Mouse (Mus musculus): ENCODE data around the gene Clca1.
"Not testable (repeated sequence)": the region's sequence is repeated elsewhere in the genome, so short reads cannot be mapped to it uniquely, and the experiment has no call there.

Clca1 gene

GRCm38 (mm10) chr3:145032676-145033075 lies at the start of gene Clca1:
TSS of gene Clca1 (minus strand) at chr3:145032776.
- DNase-seq = no peak

- no peak for DNase-seq
Measured at GRCm38 (mm10) chr3:145080904-145081303, 48.3 kb upstream of the Clca1 start.

DNA sequence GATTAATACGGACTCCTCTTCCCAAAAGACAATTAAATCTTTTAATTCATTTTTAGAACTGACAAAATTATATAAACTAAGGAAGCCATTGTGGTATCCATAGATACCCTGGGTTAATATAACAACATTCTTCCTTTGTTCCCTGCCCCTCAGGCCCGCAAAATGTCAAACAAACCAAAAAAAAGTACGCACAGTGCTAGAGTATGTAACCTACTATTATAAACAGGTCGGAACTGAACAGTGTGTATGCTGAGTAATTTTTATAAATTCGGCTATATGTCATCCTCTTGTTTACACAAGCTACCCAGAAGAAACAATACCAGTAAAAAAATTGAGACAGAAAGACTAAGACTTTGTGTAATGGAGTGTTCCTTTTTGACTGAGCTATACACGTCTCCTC lies 45.8 kb upstream of the Clca1 start:
- no peak for DNase-seq

GRCm38 (mm10) chr3:145072339-145072738 lies 39.8 kb upstream of the Clca1 start:
- no peak for DNase-seq

GRCm38 (mm10) chr3:145068964-145069363 lies 36.4 kb upstream of the Clca1 start:
- DNase-seq = no peak

- not testable (repeated sequence) for DNase-seq
Measured at GRCm38 (mm10) chr3:145055138-145055537, 22.6 kb upstream of the Clca1 start.

DNA sequence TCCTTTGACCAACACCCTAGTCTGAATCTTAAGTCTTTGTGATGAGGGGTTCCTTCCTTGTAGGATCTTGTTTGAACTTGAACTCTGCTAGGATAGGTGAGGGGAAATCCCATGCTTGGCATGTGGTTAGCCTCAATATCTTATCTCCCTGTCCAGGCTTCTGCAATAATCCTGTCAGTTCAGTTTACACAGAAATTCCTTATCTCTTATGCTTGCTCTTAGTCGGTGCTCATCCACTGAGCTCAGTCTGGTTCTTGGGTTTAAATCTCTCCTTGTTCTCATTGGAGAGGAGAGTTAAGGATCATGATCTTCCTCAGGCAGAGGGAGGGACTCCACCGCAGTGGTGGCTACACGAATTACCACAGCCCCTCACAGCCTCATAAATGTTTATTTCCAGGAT lies 17.2 kb upstream of the Clca1 start:
- no peak for DNase-seq

- DNase-seq = no peak
Measured at GRCm38 (mm10) chr3:145038813-145039212, 6.2 kb upstream of the Clca1 start.

GRCm38 (mm10) chr3:145028036-145028435 lies 4.5 kb downstream of the Clca1 start:
- DNase-seq = no peak

- peak; percentile 27 to 57 for DNase-seq
Measured at GRCm38 (mm10) chr3:145026750-145027149, 5.8 kb downstream of the Clca1 start.

- DNase-seq = no peak
Measured at GRCm38 (mm10) chr3:145017807-145018206, 14.8 kb downstream of the Clca1 start.

DNA sequence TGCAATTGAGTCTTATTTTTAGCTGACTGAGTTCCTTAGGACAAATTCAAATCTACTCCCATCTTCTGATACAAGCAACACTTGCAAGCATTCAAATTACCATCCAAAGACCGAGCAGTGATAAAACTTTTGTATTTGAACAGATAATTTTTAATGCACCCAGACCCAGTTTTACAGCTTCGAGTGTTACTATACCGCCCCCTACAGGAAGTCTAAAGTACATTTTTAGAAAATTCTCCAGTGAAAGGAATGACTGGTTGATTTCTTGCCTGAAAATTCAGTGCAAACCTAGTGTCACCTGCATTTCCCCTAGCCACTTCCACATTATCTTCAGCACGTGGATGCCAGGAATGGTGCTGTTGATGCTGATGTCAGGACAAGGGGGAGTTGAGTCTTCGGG lies 28.2 kb downstream of the Clca1 start:
- no peak for DNase-seq

- DNase-seq = no peak
Measured at GRCm38 (mm10) chr3:145000912-145001311, 31.7 kb downstream of the Clca1 start.

DNA sequence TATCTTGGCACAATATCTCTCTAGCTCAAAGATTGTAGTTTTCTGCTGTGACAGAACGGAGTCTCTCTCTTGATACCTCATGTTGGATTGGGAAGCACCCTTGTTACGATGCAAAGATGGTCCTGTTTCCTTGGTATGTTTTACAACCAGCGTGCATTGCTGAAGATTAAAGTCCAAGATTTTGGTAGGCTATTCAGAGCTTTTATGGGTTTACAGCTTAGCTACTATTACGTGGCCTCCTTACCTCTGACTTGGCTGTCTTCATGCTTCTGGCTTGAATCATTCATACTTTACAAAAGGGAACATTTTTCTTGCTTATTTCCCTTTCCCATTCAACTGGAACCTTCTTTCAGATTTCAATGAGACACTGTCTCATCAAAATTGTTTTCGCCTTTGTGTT lies 39.5 kb downstream of the Clca1 start:
- no peak for DNase-seq

DNA sequence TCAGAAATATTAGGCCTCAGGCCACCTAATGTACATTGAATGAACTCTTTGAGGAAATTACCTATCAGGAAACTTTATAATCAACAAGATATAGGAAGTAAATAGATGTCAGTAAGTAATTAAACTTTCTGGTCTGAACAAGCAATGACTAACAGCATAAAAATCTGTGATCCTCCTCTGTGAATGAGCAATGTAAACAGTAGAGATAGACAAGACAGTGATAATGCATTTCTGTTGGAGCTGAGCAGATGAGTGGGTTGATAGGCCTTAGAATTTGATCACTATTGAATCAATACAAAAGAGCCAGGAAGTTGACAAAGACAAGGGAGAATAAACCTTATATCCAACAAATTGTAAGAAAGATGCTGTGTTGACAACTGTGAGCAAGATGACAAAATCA lies 40.0 kb downstream of the Clca1 start:
- no peak for DNase-seq

DNA sequence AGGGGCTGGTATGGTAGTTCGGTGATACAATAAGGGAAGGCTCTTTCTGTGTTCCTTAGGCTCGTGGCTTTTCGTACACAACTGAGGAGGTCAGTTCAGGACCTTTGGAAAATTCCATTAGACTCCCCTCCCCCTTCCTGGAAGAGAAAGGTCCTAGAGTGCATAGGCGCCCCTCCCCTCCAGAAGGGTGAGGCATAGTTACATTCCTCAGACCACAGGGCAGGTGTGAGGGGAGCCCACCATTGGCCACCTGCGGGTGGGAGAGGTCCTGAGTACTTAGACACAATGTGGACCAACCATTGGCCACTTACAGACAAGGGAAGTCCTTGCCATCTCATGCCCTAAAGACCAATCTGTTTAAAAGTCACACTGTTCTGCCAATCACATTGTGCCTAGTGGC lies 46.7 kb downstream of the Clca1 start:
- no peak for DNase-seq

GRCm38 (mm10) chr3:144980551-144980950 lies 52.0 kb downstream of the Clca1 start:
- DNase-seq = no peak

GRCm38 (mm10) chr3:144977631-144978030 lies 54.9 kb downstream of the Clca1 start:
- DNase-seq = no peak

GRCm38 (mm10) chr3:144976091-144976490 lies 56.5 kb downstream of the Clca1 start:
- DNase-seq = no peak

DNA sequence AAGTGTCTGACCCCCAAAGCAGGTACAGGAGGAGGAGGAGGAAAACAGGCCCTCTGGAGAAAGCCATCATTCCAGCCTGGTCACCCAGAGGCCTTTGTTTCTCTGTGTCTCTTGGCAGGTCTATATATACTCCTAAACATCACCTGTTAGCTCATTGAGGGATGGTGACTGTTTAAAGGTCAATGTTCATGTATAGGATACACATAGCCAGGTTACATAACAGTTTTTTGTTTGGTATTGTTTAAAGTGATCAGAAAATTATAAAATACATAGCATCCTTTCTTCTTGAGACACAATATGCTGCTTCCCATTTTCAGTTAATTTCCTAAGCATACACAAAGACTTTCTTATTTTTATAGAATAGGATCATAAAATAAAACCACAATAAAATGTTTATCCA lies 57.6 kb downstream of the Clca1 start, which contains the start of gene Clca4a:
TSS of gene Clca4a (minus strand) at position 101 of the 400 bp plus-strand sequence.
- DNase-seq = no peak

GRCm38 (mm10) chr3:144971553-144972270 lies 60.9 kb downstream of the Clca1 start:
- no peak for DNase-seq

DNA sequence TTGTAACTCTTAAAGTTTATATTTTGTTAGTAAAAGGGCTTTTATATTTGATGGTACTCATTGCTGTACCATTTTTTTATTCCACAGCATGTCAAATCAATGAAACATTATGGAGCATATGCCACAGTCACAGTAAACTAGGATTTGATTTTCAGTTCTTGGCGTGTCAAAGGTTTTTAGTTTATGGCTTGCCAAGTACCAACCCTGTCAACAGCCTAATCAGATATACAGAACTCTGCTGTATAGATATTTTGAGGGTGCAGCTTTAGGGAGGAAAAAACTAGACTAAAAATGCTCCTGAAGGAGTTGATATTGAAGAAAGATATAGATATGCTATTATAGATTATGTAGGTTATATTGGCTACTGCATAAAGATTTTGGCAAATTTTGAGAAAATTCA lies 62.8 kb downstream of the Clca1 start:
- no peak for DNase-seq

- no peak for DNase-seq
Measured at GRCm38 (mm10) chr3:144966074-144966473, 66.5 kb downstream of the Clca1 start.

Measured in kidney, adult 8-10 months (tissue).